Mouse (Mus musculus) kidney, adult 8-10 months (tissue): ENCODE measurements around the gene H1foo.

Source experiments
- DNase-seq, 2 experiments: peaks; one replicate each; pipeline ENCODE4 v3.0.0; 2022

Gene H1foo

GRCm38 (mm10) chr6:115962439-115963085, 17.8 kb downstream of the H1foo start:
- DNase-seq = no peak

- DNase-seq = no peak
These were observed 18.9 kb downstream of the H1foo start for GRCm38 (mm10) chr6:115963656-115964055.

- DNase-seq = no peak
These were observed 21.7 kb downstream of the H1foo start for GRCm38 (mm10) chr6:115966227-115966966.

DNA sequence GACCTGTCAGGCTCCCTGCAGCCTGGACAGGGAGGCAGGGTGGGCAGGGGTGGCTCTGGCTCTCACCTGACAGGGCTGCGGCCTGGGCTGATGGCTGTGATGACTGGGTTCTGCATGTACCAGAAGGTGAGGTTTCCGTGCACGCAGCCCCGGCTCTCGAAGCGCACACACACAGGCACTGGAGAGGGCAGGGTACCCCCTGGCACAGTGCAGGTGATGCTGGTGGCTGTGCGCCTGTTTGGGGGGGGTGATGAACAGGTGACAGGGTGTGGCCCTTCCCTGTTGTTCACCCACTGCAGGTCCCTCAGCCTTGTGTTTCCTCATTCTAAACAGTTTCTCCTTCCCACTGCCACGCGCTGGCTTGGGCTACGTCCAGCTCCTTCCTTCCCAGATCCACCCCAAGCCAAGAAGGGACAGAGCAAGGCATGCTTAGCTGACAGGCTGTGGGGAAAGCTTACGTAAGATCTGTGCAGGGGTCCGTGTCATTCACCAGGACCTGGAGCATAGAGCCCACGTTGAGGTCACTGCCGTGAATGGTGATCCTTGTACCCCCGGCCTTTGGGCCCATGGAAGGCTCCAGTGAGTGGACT, 22.6 kb downstream of the H1foo start:
- no peak for DNase-seq

DNA sequence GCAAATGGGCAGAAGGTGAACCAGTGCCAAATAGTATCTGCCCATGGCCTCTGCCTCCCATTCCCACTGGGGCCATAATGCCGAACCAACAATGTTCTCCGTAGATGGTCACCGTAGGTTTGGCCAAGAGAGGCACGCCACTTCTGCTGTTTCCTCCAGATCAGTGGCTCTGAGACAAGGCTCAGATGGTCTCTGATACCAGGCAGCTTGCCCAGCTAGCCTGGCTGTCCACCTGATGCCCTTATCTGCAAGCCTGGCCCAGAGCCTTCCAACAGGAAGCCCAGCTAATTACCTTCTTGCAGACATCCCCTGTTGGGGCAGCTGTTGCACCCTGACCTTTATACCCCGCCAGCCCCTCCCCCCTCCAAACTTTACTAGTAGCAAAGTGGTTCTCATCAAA, 23.3 kb downstream of the H1foo start:
- DNase-seq = no peak

DNA sequence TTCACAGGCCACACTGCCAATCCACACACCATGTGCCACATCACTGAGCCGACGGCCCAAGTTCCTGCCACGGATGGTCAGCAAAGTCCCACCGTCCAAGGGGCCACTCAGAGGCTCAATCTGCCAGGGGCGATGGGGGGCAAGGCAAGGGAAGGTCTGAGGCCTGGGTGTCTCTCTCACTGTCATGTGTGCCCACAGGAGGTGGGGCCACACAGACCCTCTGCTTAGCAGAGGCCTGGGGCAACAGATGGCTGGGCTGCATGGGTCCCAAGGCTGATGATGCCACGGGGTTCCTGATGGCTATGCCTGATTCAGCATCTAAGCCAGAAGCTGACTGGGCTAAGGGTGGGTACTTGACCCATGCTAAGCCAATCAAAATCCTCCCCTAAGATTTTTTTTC, 24.0 kb downstream of the H1foo start:
- no peak for DNase-seq

DNA sequence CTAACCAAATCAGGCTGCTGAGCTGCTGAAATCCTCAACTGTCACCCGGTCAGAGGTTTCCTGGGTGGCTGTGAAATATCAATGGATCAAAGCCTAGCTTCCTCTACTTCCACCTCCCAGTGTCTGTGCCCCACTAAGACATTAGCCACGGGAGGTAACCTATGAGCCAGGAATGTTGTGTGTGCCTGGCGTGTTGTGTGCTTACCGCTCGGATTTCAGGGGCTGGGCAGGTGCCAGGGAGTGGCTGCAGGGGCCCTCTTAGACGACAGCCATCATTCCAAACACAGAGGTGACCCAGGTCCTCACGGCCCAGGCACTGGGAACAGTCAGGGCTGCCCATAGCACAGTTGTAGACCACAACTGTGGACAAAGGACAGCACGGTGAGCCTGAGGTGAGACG, 24.4 kb downstream of the H1foo start:
- no peak for DNase-seq

GRCm38 (mm10) chr6:115969952-115970351, 25.2 kb downstream of the H1foo start:
- DNase-seq = no peak

DNA sequence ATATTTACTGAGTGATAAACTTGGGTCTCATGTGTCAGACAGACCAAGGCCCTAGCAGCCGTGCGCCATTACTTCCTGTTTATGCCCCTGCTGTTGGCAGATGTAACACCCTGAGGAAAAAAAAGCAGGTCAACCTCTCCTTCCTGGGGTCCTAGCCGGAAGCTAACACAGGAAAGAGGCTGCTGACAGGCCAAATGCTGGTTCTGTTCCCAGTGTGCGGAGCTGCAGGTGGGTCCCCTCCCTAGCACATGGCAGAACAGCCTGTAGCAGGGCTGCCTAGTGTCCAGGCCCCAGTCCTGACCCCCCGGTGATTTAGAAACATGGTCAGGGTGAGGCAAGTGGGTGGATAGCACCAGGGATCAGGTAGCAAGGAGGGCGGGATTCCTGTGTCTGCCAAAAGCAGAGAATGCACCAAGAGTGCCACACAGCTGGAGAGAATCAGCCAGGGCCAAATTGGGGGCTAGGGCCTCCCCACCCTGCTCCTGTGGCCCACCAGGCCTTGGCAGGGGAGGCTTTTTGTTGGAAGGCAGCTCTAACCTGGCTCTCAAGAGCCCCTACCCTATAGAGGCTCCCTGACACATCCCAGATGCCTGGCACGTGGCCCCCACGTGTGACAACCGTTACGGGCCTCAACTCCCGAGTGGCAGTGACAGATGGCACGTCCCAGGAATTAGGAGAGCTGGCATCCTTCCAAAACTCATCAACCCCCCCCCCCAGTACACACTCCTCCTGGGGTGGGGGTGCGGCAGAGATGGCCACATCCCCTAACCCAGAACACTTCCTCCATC, 26.7 kb downstream of the H1foo start:
- no peak for DNase-seq

- DNase-seq = no peak
These were observed 27.5 kb downstream of the H1foo start for GRCm38 (mm10) chr6:115972083-115972764.

GRCm38 (mm10) chr6:115973139-115973875, 28.6 kb downstream of the H1foo start:
- no peak for DNase-seq

- no peak for DNase-seq
These were observed 29.3 kb downstream of the H1foo start for GRCm38 (mm10) chr6:115973881-115974662.

GRCm38 (mm10) chr6:115975606-115976005, 30.9 kb downstream of the H1foo start:
- DNase-seq = no peak

DNA sequence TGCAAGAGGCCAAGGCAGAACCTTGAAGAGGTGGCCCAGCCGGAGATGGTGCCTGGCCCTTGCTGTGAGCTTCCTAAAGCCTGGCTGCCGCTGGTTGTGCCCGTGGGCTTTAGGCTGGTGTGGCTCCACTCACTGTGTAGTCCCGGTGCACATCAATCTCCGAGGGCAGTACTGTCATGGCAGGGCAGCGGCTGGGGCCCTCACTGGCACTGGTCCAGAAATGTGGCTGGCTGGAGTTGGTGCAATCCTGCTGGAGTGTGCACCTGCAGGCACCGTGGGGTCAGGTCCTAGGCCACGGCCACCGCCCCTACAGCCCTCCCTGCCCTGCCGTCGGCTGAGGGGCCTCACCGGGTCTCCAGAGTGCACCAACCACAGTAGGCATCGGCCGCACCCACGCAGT, 33.1 kb downstream of the H1foo start:
- no peak for DNase-seq

DNA sequence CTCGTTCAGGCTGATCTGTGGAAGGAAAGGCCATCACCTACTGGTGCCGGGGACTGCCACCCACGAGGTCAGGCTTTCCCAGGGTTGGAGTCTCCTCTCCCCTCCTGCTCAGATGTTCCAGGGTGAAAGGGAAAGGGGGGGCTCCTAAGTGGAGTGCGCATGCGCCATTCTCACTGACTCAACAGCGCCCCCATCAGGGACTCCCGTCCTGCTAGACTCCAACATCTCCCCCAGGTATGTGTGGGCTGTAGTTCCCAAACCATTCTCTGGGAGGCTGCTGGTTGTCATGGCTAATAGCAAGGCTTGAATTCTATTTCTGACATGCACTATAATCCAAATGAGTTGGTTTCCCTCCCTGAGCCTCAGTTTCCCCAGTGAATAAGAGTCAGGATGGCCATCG, 33.9 kb downstream of the H1foo start:
- DNase-seq = no peak

DNA sequence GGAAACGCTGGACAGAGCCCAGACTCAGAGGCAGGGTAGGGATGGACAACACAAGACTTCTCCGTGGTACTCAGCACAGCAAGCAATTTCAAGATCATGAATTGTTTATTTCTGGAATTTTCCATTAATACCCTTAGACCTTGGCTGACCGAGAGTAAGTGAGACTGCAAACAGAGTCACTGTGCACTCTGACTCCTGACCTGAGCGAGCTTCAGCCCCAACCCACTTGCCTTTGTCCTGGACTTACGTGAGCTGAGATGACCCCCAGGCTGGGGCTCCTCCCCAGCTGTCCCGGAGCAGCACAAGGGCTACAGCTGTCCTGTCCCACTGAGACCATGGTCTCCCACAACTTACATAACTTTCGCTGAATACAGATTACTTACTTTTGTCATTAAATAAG, 38.2 kb downstream of the H1foo start:
- no peak for DNase-seq

DNA sequence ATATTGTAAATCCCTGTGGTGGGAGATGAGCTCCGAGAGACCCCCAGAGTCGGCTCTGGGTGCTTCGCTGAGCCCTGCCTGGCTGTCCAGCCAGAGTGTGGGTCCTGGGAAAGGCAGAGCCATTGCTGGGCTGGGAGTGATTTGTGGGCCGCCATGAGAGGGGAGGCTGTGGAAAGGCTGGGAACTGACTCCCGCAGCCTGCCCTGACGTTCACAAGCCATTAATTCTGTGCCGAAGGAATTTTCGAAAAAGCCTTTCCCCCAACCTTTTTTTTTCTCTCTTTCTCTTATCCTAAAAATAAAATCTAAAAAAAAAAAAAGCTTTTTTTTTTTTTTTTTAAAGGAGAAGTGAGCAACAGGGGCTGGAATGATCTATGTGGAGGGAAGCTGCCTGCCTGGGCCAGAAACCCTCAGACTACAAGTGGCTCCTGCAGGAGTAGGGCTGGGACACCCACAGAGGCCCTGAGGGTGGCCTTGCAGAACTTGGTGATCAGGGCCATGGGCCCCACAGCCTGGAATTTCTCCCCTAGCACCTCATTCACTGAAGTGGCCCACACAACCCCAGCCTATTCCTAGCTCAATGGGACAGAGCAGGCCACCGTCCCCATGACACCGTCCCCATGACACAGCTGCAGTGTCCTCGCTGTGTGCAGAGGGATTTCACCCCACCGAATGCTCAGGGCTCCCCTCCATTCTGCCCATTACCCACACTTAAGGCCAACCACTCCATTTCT, 38.7 kb downstream of the H1foo start:
- DNase-seq = no peak

DNA sequence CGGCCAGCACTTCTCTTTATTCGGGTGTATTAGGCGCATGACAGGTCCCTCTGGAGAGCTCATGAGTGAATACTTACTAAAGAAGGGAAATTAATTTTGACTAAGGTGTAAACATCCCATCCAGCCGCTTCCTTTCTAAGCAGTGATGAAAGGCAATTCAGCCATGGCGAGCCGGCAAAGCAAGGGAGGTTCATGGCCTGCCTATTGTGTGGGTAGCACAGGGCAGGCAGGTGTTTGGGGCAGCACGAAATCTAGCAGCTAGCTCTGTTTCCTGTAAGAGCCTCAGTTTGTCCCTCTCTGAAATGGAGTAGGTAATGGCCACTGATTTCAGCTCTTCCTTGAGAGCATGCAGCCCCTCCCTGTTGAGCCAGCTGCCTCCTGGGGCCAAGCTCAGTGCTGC, 39.8 kb downstream of the H1foo start:
- DNase-seq = no peak

DNA sequence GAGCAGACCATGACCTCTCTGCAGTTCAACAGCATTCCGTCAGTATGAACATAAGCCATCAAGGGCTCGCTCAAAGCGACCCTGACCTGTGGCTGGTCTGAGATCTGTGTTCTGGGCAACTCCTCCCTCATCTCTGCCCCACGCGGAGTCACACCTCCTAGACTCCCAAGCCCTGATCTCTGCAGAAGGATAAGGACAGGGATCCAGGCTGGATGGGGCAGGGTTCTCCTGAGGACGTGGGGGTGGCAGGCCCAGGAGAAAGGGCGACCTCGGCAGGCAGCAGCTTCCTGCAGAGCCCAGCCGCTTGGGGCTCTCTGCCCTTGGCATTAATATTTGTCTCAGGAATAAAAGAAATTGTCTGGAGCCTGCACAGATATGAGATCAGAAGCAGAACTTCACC, 40.9 kb downstream of the H1foo start:
- DNase-seq = no peak

DNA sequence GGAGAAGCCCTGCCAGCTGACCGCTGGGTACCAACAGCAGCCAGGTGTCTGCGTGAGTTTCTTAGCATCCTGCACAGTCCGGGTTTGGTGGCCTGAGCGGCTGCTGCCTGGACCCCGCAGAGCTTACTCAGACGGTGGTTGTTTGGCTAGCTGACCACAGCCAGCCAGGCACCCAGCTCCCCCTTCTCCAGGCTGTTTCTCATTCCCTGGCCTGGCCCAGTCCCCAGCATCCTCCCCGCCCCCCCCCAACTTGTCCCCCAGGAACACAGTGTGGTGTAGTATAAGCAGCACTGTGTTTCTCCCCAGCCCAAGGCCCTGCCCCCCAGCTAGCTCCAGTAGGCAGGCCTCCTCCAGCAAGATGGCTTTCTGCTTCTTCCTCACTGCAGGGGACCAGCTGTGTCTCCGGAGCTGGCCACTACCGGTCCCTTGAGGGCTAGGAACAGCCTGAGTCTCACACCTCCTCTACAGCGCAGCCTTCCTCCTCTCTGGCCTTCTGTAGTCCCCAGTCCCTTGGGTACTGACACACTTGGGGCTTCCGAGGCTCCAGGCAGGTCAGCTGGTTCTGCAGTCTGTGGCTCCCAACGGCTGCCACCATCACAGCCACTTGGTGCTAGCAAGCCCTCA, 41.8 kb downstream of the H1foo start:
- no peak for DNase-seq
